Mouse (Mus musculus) thymus, adult 2 months (tissue): ENCODE measurements around the gene Per2.

Source experiments
- CTCF ChIP-seq: fragments of 200-500 bp; IDR thresholded peaks from 2 replicates; pipeline ENCODE4 v1.5.1; 2012; ENCODE audit warnings: mild to moderate bottlenecking, control low read depth, low read length, moderate library complexity, borderline replicate concordance; ENCODE audit not compliant: control insufficient read depth, poor library complexity, insufficient read depth; ENCODE audit errors: extremely low read depth
- POLR2A ChIP-seq: fragments of 200-500 bp; IDR thresholded peaks from 2 replicates; pipeline ENCODE4 v1.6.1; 2012; ENCODE audit warnings: mild to moderate bottlenecking, low read length, control low read depth, moderate library complexity; ENCODE audit not compliant: control insufficient read depth, poor library complexity, insufficient read depth; ENCODE audit errors: extremely low read depth

GRCm38 (mm10) chr1:91397927-91398259, 61.2 kb downstream of the Per2 start:
- TF ChIP-seq CTCF (no peak), POLR2A (no peak)
